In genomic region chr17:12318663-12319201, GRCm38 (mm10) we compare ENCODE assay signal across 8 mouse cellular contexts. TPM values are rescaled to one million over a fixed set of nuclear protein-coding genes. Genes with fewer than 3 reads are reported as not detected.
DNase-seq lines count a peak whose midpoint lies in the region; ATAC-seq and TF ChIP-seq lines count a peak whose summit lies in the region.

TSS of gene Map3k4 (minus strand) at chr17:12318796.

- whole genome bisulfite sequencing in forebrain, embryonic 14.5 days = under 1% methylated on average over 39 of the region's 39 CpGs
- 1% methylated on average over 38 of the region's 39 CpGs for WGBS in large intestine, adult 2 months
- 0% methylated on average over 39 of the region's 39 CpGs for WGBS in liver, embryonic 16.5 days (ENCODE audit: insufficient replicate concordance)
- WGBS in neural tube, embryonic 12.5 days = under 1% methylated on average over 39 of the region's 39 CpGs
- under 1% methylated on average over 28 of the region's 39 CpGs for WGBS in stomach, postnatal 0 days

- no peaks in the 10 kb centered on the region for H3K27me3 ChIP-seq in forebrain, embryonic 14.5 days (replicated peaks; ENCODE audit: control insufficient read depth, insufficient read depth, low read length)
- H3K27me3 ChIP-seq in liver, embryonic 16.5 days (ENCODE audit: control insufficient read depth, insufficient read depth, low read depth, low read length) = no peaks in the 10 kb centered on the region
- no peaks in the 10 kb centered on the region for H3K27me3 ChIP-seq in neural tube, embryonic 12.5 days (replicated peaks)
- H3K27me3 ChIP-seq in stomach, postnatal 0 days (ENCODE audit: control insufficient read depth, insufficient read depth, low read length) = no peaks in the 10 kb centered on the region

- H3K4me1 ChIP-seq in ES-E14 (ENCODE audit: control insufficient read depth in 2 of 2, insufficient read depth in 2 of 2, low read length in 2 of 2, poor library complexity in 1 of 2) = peaks cover 0 to 6% of the 10 kb centered on the region in 2 experiments; a peak in 1 of 4 replicates
- peaks cover 12% of the 10 kb centered on the region; the same call in 1 of the 2 replicates for H3K4me1 ChIP-seq in forebrain, embryonic 14.5 days (ENCODE audit: control insufficient read depth, insufficient read depth, low read length)
- H3K4me1 ChIP-seq in liver, embryonic 16.5 days (ENCODE audit: control insufficient read depth, low read depth, low read length) = peaks cover 18% of the 10 kb centered on the region
- H3K4me1 ChIP-seq in neural tube, embryonic 12.5 days = peaks cover 15% of the 10 kb centered on the region
- no peaks in the 10 kb centered on the region for H3K4me1 ChIP-seq in stomach, postnatal 0 days (replicated peaks; ENCODE audit: control insufficient read depth, insufficient read depth)

- H3K27ac ChIP-seq in ES-E14 (ENCODE audit: insufficient read depth, low read depth, low read length, poor library complexity, severe bottlenecking) = peak within 1 kb of the TSS; percentile 1; the same call in 1 of the 2 replicates
- peak within 1 kb of the TSS; percentile 98 for H3K27ac ChIP-seq in forebrain, embryonic 14.5 days (ENCODE audit: low read depth, low read length)
- peak within 1 kb of the TSS; percentile 64 for H3K27ac ChIP-seq in liver, embryonic 16.5 days (ENCODE audit: low read length)
- peak within 1 kb of the TSS; percentile 99 for H3K27ac ChIP-seq in neural tube, embryonic 12.5 days
- peak within 1 kb of the TSS; percentile 93 for H3K27ac ChIP-seq in stomach, postnatal 0 days (replicated peaks)

- no peaks in the 10 kb centered on the region for H3K9me3 ChIP-seq in ES-E14 (ENCODE audit: control insufficient read depth, insufficient read depth, low read depth, low read length)
- no peaks in the 10 kb centered on the region for H3K9me3 ChIP-seq in forebrain, embryonic 14.5 days (replicated peaks; ENCODE audit: control insufficient read depth, low read length)
- H3K9me3 ChIP-seq in liver, embryonic 16.5 days (replicated peaks; ENCODE audit: control insufficient read depth, low read length) = no peaks in the 10 kb centered on the region
- H3K9me3 ChIP-seq in neural tube, embryonic 12.5 days = no peaks in the 10 kb centered on the region
- H3K9me3 ChIP-seq in stomach, postnatal 0 days (ENCODE audit: control insufficient read depth, low read length) = no peaks in the 10 kb centered on the region

- intact Hi-C loops in heart, postnatal 10 days (cut with DNase I) = loop anchor here (2.0 to 5.0 kb wide), 3 partner anchors 48 to 281 kb away; no protein-coding TSS in a partner anchor

- H3K4me3 ChIP-seq in ES-E14 (ENCODE audit: insufficient read depth in 1 of 2, low read depth in 1 of 2, low read length in 2 of 2, poor library complexity in 1 of 2, severe bottlenecking in 1 of 2) = peak within 1 kb of the TSS; percentile 96 to 97
- peak within 1 kb of the TSS; percentile 96 for H3K4me3 ChIP-seq in forebrain, embryonic 14.5 days (ENCODE audit: low read depth, low read length)
- H3K4me3 ChIP-seq in liver, embryonic 16.5 days (ENCODE audit: low read depth, low read length) = peak within 1 kb of the TSS; percentile 99
- peak within 1 kb of the TSS; percentile 82 for H3K4me3 ChIP-seq in neural tube, embryonic 12.5 days
- H3K4me3 ChIP-seq in stomach, postnatal 0 days (ENCODE audit: low read depth, low read length) = peak within 1 kb of the TSS; percentile 100

- in situ Hi-C loops in ES-E14 (cut with MboI; ENCODE audit: low sequenced_read_pairs in 2 of 2, unreplicated experiment in 2 of 2) = no loop called here

- ATAC-seq in forebrain, embryonic 14.5 days = peak; percentile 95
- peak; percentile 96 for ATAC-seq in liver, embryonic 16.5 days (ENCODE audit: low read depth)
- peak; percentile 95 for ATAC-seq in neural tube, embryonic 12.5 days (ENCODE audit: low FRiP score, low read depth)
- ATAC-seq in stomach, postnatal 0 days (ENCODE audit: low FRiP score, low TSS enrichment) = peak; percentile 96

- peak within 1 kb of the TSS; percentile 70 for H3K4me2 ChIP-seq in forebrain, embryonic 14.5 days (ENCODE audit: low read length)
- peak within 1 kb of the TSS; percentile 93 for H3K4me2 ChIP-seq in liver, embryonic 16.5 days (ENCODE audit: low read depth, low read length)
- H3K4me2 ChIP-seq in neural tube, embryonic 12.5 days (replicated peaks) = peak within 1 kb of the TSS; percentile 78
- H3K4me2 ChIP-seq in stomach, postnatal 0 days (replicated peaks; ENCODE audit: low read depth) = peak within 1 kb of the TSS; percentile 78

- DNase-seq in ES-E14 (ENCODE audit: low read depth, low spot score) = peak; percentile 49
- DNase-seq in cerebellum, adult 11 months = peak; percentile 96
- DNase-seq in forebrain, embryonic 14.5 days (ENCODE audit: low spot score) = peak; percentile 88
- DNase-seq in heart, postnatal 10 days = peak; percentile 97
- no peak for DNase-seq in large intestine, adult 2 months (ENCODE audit: low read depth, low spot score)
- peak; percentile 94 for DNase-seq in stomach, postnatal 0 days (ENCODE audit: low spot score)

- H3K36me3 ChIP-seq in ES-E14 (ENCODE audit: control insufficient read depth, insufficient read depth, low read length, poor library complexity, severe bottlenecking) = no peaks in the 10 kb centered on the region
- no peaks in the 10 kb centered on the region for H3K36me3 ChIP-seq in forebrain, embryonic 14.5 days (ENCODE audit: control insufficient read depth, insufficient read depth, low read length)
- no peaks in the 10 kb centered on the region for H3K36me3 ChIP-seq in liver, embryonic 16.5 days (ENCODE audit: control insufficient read depth, insufficient read depth)
- no peaks in the 10 kb centered on the region for H3K36me3 ChIP-seq in neural tube, embryonic 12.5 days
- no peaks in the 10 kb centered on the region for H3K36me3 ChIP-seq in stomach, postnatal 0 days (ENCODE audit: control insufficient read depth, insufficient read depth, low read length)

- peak within 1 kb of the TSS; percentile 91 for H3K9ac ChIP-seq in ES-E14 (ENCODE audit: insufficient read depth, low read depth, low read length, poor library complexity, severe bottlenecking)
- H3K9ac ChIP-seq in forebrain, embryonic 14.5 days (ENCODE audit: low read length) = peak within 1 kb of the TSS; percentile 96
- H3K9ac ChIP-seq in liver, embryonic 16.5 days (ENCODE audit: low read depth, low read length) = peak within 1 kb of the TSS; percentile 94
- H3K9ac ChIP-seq in neural tube, embryonic 12.5 days = peak within 1 kb of the TSS; percentile 93
- H3K9ac ChIP-seq in stomach, postnatal 0 days (ENCODE audit: low read length) = peak within 1 kb of the TSS; percentile 92

- no peak for TF ChIP-seq EP300 in stomach, postnatal 0 days (optimal IDR thresholded peaks at IDR 0.05)

- peak; percentile 56 for TF ChIP-seq CTCF in stomach, postnatal 0 days (IDR thresholded peaks at IDR 0.05; ENCODE audit: low read depth)

TF ChIP-seq in ES-E14, 5 proteins besides CTCF, POLR2A, EP300 and RAD21:
- TF ChIP-seq CHD2 (IDR thresholded peaks at IDR 0.05; ENCODE audit: low read depth, low read length) = no peak
- no peak for TF ChIP-seq ZC3H11A (IDR thresholded peaks at IDR 0.05; ENCODE audit: borderline replicate concordance, low read depth, low read length)
- no peak for TF ChIP-seq ZNF384 (IDR thresholded peaks at IDR 0.05; ENCODE audit: low read depth, low read length)
- TF ChIP-seq MAFK (IDR thresholded peaks at IDR 0.05; ENCODE audit: insufficient read depth, low read depth, low read length) = 0 out of 2 replicates have a peak, but pooled peaks have one; percentile 8
- peak; percentile 59 for TF ChIP-seq HCFC1 (IDR thresholded peaks at IDR 0.05; ENCODE audit: borderline replicate concordance, insufficient read depth, low read length)

RNA-seq across cellular contexts. Expression of gene Map3k4, which starts in this region (rescaled TPM):
- 31.7 and 34.7 TPM in 2 replicates for total RNA-seq in ES-E14 (2012; rRNA removed)
- 25.3 and 29.2 TPM in 2 replicates for polyA plus RNA-seq in forebrain, embryonic 14.5 days (2014; fragmentation: Nextera tagmentation; extraction: Ambion mirVana)
- total RNA-seq in heart, postnatal 10 days (2021) = 10 to 100 TPM; 35.6 to 39.4 TPM
- 12.3 and 23.4 TPM in 2 replicates for polyA plus RNA-seq in large intestine, adult 2 months (2012; rRNA removed)
- polyA plus RNA-seq in liver, embryonic 16.5 days (2015; fragmentation: Nextera tagmentation; extraction: Ambion mirVana) = 9.5 and 9.9 TPM in 2 replicates
- 44.7 and 60.4 TPM in 2 replicates for polyA plus RNA-seq in neural tube, embryonic 12.5 days (2016; fragmentation: Nextera tagmentation; extraction: Ambion mirVana)
- polyA plus RNA-seq in stomach, postnatal 0 days (2015; fragmentation: Nextera tagmentation; extraction: Ambion mirVana) = 25.8 and 35.6 TPM in 2 replicates

Comparison
In these comparisons a context has a peak if more than half of its experiments do, and no peak if none do; other contexts are left out.
1. H3K27ac ChIP-seq: peak in every context shown above with its lines; median percentile 99 in neural tube, embryonic 12.5 days; 98 in forebrain, embryonic 14.5 days; 93 in stomach, postnatal 0 days; 64 in liver, embryonic 16.5 days; 1 in ES-E14.